Mouse (Mus musculus) small intestine, adult 2 months (tissue): ENCODE data around the gene S100a16. TPM values are rescaled to one million over a fixed set of nuclear protein-coding genes. Genes with fewer than 3 reads are reported as not detected.

Experiments
- H3K27ac ChIP-seq: fragments of 200-500 bp; 2 replicates; pipeline ENCODE4 v1.5.1; 2012; ENCODE audit warnings: low read depth, low read length, control low read depth, inconsistent platforms; ENCODE audit not compliant: insufficient read depth
- H3K27me3 ChIP-seq: fragments of 200-500 bp; 2 replicates; pipeline ENCODE4 v1.6.1; 2012; ENCODE audit warnings: mild to moderate bottlenecking, moderate library complexity, low read length, inconsistent platforms; ENCODE audit not compliant: control insufficient read depth, insufficient read depth
- H3K36me3 ChIP-seq: fragments of 200-500 bp; 2 replicates; pipeline ENCODE4 v1.6.1; 2012; ENCODE audit warnings: mild to moderate bottlenecking, low read length, control low read depth, inconsistent platforms; ENCODE audit not compliant: control insufficient read depth, insufficient read depth
- H3K4me1 ChIP-seq: fragments of 200-500 bp; 2 replicates; pipeline ENCODE4 v1.6.1; 2012; ENCODE audit warnings: low read length, inconsistent platforms, mixed read lengths; ENCODE audit not compliant: control insufficient read depth, insufficient read depth, insufficient read length
- H3K4me3 ChIP-seq: fragments of 200-500 bp; 2 replicates; pipeline ENCODE4 v1.5.1; 2012; ENCODE audit warnings: low read depth, mild to moderate bottlenecking, control low read depth, inconsistent platforms, low read length, moderate library complexity
- CTCF ChIP-seq: fragments of 200-500 bp; IDR thresholded peaks from 2 replicates; pipeline ENCODE4 v1.5.1; 2012; ENCODE audit warnings: low read depth, mild to moderate bottlenecking, control low read depth, inconsistent platforms, low read length, moderate library complexity, mixed read lengths; ENCODE audit not compliant: insufficient replicate concordance, insufficient read length; ENCODE audit errors: extremely low read depth
- POLR2A ChIP-seq: fragments of 200-500 bp; IDR thresholded peaks from 2 replicates; pipeline ENCODE4 v1.6.1; 2012; ENCODE audit warnings: low read depth, mild to moderate bottlenecking, control low read depth, inconsistent platforms, low read length, moderate library complexity
- WGBS: fragments of 180-500 bp; shearing (Covaris S2); methylation state at CpG from one replicate; pipeline ENCODE4 v1.1.7; 2018; 5-methylcytosine and 5-hydroxymethylcytosine counted together
- polyA plus RNA-seq: library from polyadenylated mRNA; depleted of rRNA; stranded (reverse); fragments of >200 nt; gene quantifications from 2 replicates; pipeline ENCODE4 v1.2.3, GENCODE M21; 2012; rRNA removed

S100a16 gene
- polyA plus RNA-seq, 1 experiment: 44.9 TPM

DNA sequence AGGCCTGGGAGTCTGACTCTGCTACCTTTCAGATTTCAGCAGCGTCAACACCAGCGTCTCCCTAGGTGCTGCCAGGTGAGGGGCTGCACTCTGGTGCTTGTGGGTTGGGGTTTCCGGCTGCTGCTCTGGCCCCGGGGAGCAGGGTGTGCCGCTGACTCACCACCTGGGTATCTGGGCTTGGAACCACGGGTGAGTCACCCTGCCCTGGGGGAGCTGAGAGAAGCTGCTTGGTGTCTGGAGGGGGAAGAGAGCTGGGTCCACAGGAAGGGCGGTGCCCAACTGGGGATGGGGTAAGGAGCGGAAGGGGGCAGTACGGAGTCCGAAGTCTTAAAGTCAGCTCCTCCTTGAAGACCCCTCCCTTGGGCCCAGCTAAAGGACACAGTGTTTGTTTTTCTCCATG lies 49.9 kb downstream of the S100a16 start:
- Histone ChIP-seq H3K4me1 (peaks cover 30% of the 10 kb centered on the region), H3K27ac (peak overlapping the region; percentile 71), H3K36me3 (no peaks in the 10 kb centered on the region), H3K4me3 (0 out of 2 replicates have a peak overlapping the region, but pooled peaks have one; percentile 2), H3K27me3 (no peaks in the 10 kb centered on the region)
- no peak for TF ChIP-seq CTCF
- no peak for TF ChIP-seq POLR2A
- 15% methylated on average over 10 of the region's 10 CpGs for WGBS

- Histone ChIP-seq H3K36me3 (no peaks in the 10 kb centered on the region), H3K27ac (peak overlapping the region; percentile 71), H3K4me1 (peaks cover 30% of the 10 kb centered on the region), H3K27me3 (no peaks in the 10 kb centered on the region), H3K4me3 (0 out of 2 replicates have a peak overlapping the region, but pooled peaks have one; percentile 2)
- WGBS: 79% methylated on average over 14 of the region's 14 CpGs
- TF ChIP-seq POLR2A: no peak
- no peak for TF ChIP-seq CTCF
These were observed 50.5 kb downstream of the S100a16 start for GRCm38 (mm10) chr3:90587361-90588101.

GRCm38 (mm10) chr3:90589390-90589789 lies 52.3 kb downstream of the S100a16 start:
- Histone ChIP-seq H3K27ac (no peak overlapping the region), H3K4me1 (peaks cover 23% of the 10 kb centered on the region)
- 81% methylated on average over 6 of the region's 6 CpGs for WGBS

DNA sequence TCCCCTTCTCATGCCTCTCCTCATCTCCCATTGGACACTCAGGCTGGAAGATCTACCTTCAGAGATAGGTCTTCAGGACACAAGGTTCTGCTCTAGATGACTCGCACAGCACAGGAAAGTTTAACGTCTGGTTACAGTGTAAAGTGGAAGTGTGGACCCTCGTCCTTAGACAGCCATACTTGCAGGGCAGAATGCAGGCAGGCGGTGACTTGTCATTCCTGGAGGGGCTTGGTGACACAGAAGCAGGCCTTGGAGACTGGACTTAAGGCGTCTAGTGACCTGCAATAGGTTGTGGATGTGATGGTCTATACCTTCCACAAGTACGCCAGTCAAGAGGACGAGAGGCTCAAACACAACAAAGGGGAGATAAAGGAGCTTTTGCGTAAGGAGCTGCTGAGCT lies 52.9 kb downstream of the S100a16 start, which contains the start of gene S100a2:
Gene S100a2, plus strand, starts transcription at position 301 of the 400 bp plus-strand sequence.
- Histone ChIP-seq H3K4me1 (peaks cover 23% of the 10 kb centered on the region), H3K27me3 (no peaks in the 10 kb centered on the region), H3K36me3 (no peaks in the 10 kb centered on the region), H3K27ac (no peak within 1 kb of the TSS), H3K4me3 (no peak within 1 kb of the TSS)
- TF ChIP-seq POLR2A (no peak), CTCF (no peak)
- WGBS: 90% methylated on average over 8 of the region's 8 CpGs

More at GRCm38 (mm10) chr3:90589390-90589789, 52.3 kb downstream of the S100a16 start:
- no peaks in the 10 kb centered on the region for H3K27me3 ChIP-seq
- no peak overlapping the region for H3K4me3 ChIP-seq
- H3K36me3 ChIP-seq: no peaks in the 10 kb centered on the region
- TF ChIP-seq CTCF: no peak
- TF ChIP-seq POLR2A: no peak

Other genes with a start within 250 kb of the S100a16 start
- gene Gatad2b, start 244.1 kb upstream of the S100a16 start, polyA plus RNA-seq: 9.0 and 15.1 TPM in 2 replicates
- 3.7 and 5.9 TPM in 2 replicates for gene Slc27a3, start 147.3 kb upstream of the S100a16 start, polyA plus RNA-seq
- gene Ints3, start 103.6 kb upstream of the S100a16 start, polyA plus RNA-seq: 13.6 and 22.4 TPM in 2 replicates
- 5.1 and 5.9 TPM in 2 replicates for gene Npr1, start 71.4 kb upstream of the S100a16 start, polyA plus RNA-seq
- gene Ilf2, start 61.1 kb upstream of the S100a16 start, polyA plus RNA-seq: 4.3 and 5.9 TPM in 2 replicates
- 3.4 and 7.1 TPM in 2 replicates for gene Snapin, start 46.2 kb upstream of the S100a16 start, polyA plus RNA-seq
- 14.3 and 22.3 TPM in 2 replicates for gene Chtop, start 27.8 kb upstream of the S100a16 start, polyA plus RNA-seq
- 20.2 and 26.8 TPM in 2 replicates for gene S100a1, start 22.9 kb upstream of the S100a16 start, polyA plus RNA-seq
- 8.5 and 9.7 TPM in 2 replicates for gene S100a13, start 22.8 kb upstream of the S100a16 start, polyA plus RNA-seq
- gene S100a14, start 10.4 kb upstream of the S100a16 start, polyA plus RNA-seq: 1.3 and 2.8 TPM in 2 replicates
- not detected in 2 replicates for gene S100a3, start 23.3 kb downstream of the S100a16 start, polyA plus RNA-seq
- gene S100a2, start 53.0 kb downstream of the S100a16 start, polyA plus RNA-seq: not detected in 2 replicates
- gene Gm42674, start 64.7 kb downstream of the S100a16 start, polyA plus RNA-seq: not detected in 2 replicates
- gene S100a4, start 66.5 kb downstream of the S100a16 start, polyA plus RNA-seq: 1.8 and 3.7 TPM in 2 replicates
- gene S100a5, start 71.3 kb downstream of the S100a16 start, polyA plus RNA-seq: not detected in 2 replicates
- gene S100a6, start 75.6 kb downstream of the S100a16 start, polyA plus RNA-seq: 234 and 369 TPM in 2 replicates
- 0.11 TPM in 1 of 2 replicates, not detected in the other for gene S100a7a, start 116.8 kb downstream of the S100a16 start, polyA plus RNA-seq
- gene S100a8, start 131.7 kb downstream of the S100a16 start, polyA plus RNA-seq: 0.29 TPM in 1 of 2 replicates, not detected in the other
- 0.44 TPM in 1 of 2 replicates, not detected in the other for gene S100a9, start 158.5 kb downstream of the S100a16 start, polyA plus RNA-seq
- gene Pglyrp4, start 189.7 kb downstream of the S100a16 start, polyA plus RNA-seq: not detected in 2 replicates
- not detected in 2 replicates for gene Gm5849, start 240.6 kb downstream of the S100a16 start, polyA plus RNA-seq